Mouse (Mus musculus): ENCODE data around the gene Aoah. TPM values are rescaled to one million over a fixed set of nuclear protein-coding genes. Genes with fewer than 3 reads are reported as not detected.
A peak's percentile ranks its signal among the peaks of the same experiment; 100 is the strongest.

The Aoah gene
- polyA plus RNA-seq, 1 experiment from 2014 or later, result 2.5 TPM

GRCm38 (mm10) chr13:20816385-20816784 lies 22.5 kb downstream of the Aoah start:
- H3K36me3 ChIP-seq (replicated peaks; ENCODE audit: insufficient read depth, low read length), result no peaks in the 10 kb centered on the region

GRCm38 (mm10) chr13:20820712-20821328 lies 26.9 kb downstream of the Aoah start:
- Histone ChIP-seq H3K27me3 (ENCODE audit: insufficient read depth, low read length) (no peaks in the 10 kb centered on the region), H3K4me2 (ENCODE audit: low read depth, low read length) (no peak overlapping the region), H3K4me1 (ENCODE audit: insufficient read depth) (no peaks in the 10 kb centered on the region), H3K4me3 (ENCODE audit: low read depth, low read length) (no peak overlapping the region), H3K9ac (replicated peaks) (no peak overlapping the region), H3K27ac (ENCODE audit: low read depth) (no peak overlapping the region), H3K9me3 (ENCODE audit: low read length) (no peaks in the 10 kb centered on the region), H3K36me3 (replicated peaks; ENCODE audit: insufficient read depth, low read length) (no peaks in the 10 kb centered on the region)
- 69% methylated on average over 2 of the region's 2 CpGs for WGBS (ENCODE audit: insufficient replicate concordance)
- ATAC-seq (no peak), DNase-seq (no peak)
- TF ChIP-seq CTCF (IDR thresholded peaks at IDR 0.05; ENCODE audit: low read depth), result no peak
- TF ChIP-seq EP300 (IDR thresholded peaks at IDR 0.05; ENCODE audit: low read depth), result no peak

More at GRCm38 (mm10) chr13:20816385-20816784, 22.5 kb downstream of the Aoah start:
- Histone ChIP-seq H3K4me3 (ENCODE audit: low read depth, low read length) (no peak overlapping the region), H3K9me3 (ENCODE audit: low read length) (no peaks in the 10 kb centered on the region), H3K27ac (ENCODE audit: low read depth) (no peak overlapping the region), H3K9ac (replicated peaks) (no peak overlapping the region), H3K4me2 (ENCODE audit: low read depth, low read length) (no peak overlapping the region), H3K4me1 (ENCODE audit: insufficient read depth) (no peaks in the 10 kb centered on the region), H3K27me3 (ENCODE audit: insufficient read depth, low read length) (no peaks in the 10 kb centered on the region)
- no peak for DNase-seq
- no peak for ATAC-seq
- TF ChIP-seq CTCF (IDR thresholded peaks at IDR 0.05; ENCODE audit: low read depth) (0 out of 2 replicates have a peak, but pooled peaks have one; percentile 10), EP300 (IDR thresholded peaks at IDR 0.05; ENCODE audit: low read depth) (no peak)
- 52% methylated on average over 1 of the region's 1 CpGs for WGBS (ENCODE audit: insufficient replicate concordance)

- Histone ChIP-seq H3K27me3 (ENCODE audit: insufficient read depth, low read length) (no peaks in the 10 kb centered on the region), H3K36me3 (replicated peaks; ENCODE audit: insufficient read depth, low read length) (no peaks in the 10 kb centered on the region), H3K4me2 (ENCODE audit: low read depth, low read length) (no peak overlapping the region), H3K4me3 (ENCODE audit: low read depth, low read length) (no peak overlapping the region), H3K9ac (replicated peaks) (no peak overlapping the region), H3K4me1 (ENCODE audit: insufficient read depth) (no peaks in the 10 kb centered on the region), H3K27ac (ENCODE audit: low read depth) (no peak overlapping the region), H3K9me3 (ENCODE audit: low read length) (no peaks in the 10 kb centered on the region)
- no peak for TF ChIP-seq EP300 (IDR thresholded peaks at IDR 0.05; ENCODE audit: low read depth)
- no peak for TF ChIP-seq CTCF (IDR thresholded peaks at IDR 0.05; ENCODE audit: low read depth)
- no peak for ATAC-seq
- WGBS (ENCODE audit: insufficient replicate concordance), result 73% methylated on average over 2 of the region's 2 CpGs
- no peak for DNase-seq
These were observed 34.8 kb downstream of the Aoah start for GRCm38 (mm10) chr13:20828728-20829127.

GRCm38 (mm10) chr13:20829181-20829900 lies 35.4 kb downstream of the Aoah start:
- DNase-seq, result no peak

GRCm38 (mm10) chr13:20855893-20856292 lies 62.0 kb downstream of the Aoah start:
- WGBS (ENCODE audit: insufficient replicate concordance), result 55% methylated on average over 3 of the region's 3 CpGs
- Histone ChIP-seq H3K27me3 (ENCODE audit: insufficient read depth, low read length) (no peaks in the 10 kb centered on the region), H3K9ac (replicated peaks) (no peak overlapping the region), H3K9me3 (ENCODE audit: low read length) (no peaks in the 10 kb centered on the region), H3K4me1 (ENCODE audit: insufficient read depth) (no peaks in the 10 kb centered on the region), H3K27ac (ENCODE audit: low read depth) (no peak overlapping the region), H3K4me2 (ENCODE audit: low read depth, low read length) (no peak overlapping the region), H3K4me3 (ENCODE audit: low read depth, low read length) (no peak overlapping the region), H3K36me3 (replicated peaks; ENCODE audit: insufficient read depth, low read length) (no peaks in the 10 kb centered on the region)
- no peak for TF ChIP-seq CTCF (IDR thresholded peaks at IDR 0.05; ENCODE audit: low read depth)
- ATAC-seq, result no peak
- no peak for DNase-seq

More at GRCm38 (mm10) chr13:20829181-20829900, 35.4 kb downstream of the Aoah start:
- no peaks in the 10 kb centered on the region for H3K9me3 ChIP-seq (ENCODE audit: low read length)
- H3K4me3 ChIP-seq (ENCODE audit: low read depth, low read length), result no peak overlapping the region
- no peak overlapping the region for H3K27ac ChIP-seq (ENCODE audit: low read depth)
- H3K4me1 ChIP-seq (ENCODE audit: insufficient read depth), result no peaks in the 10 kb centered on the region
- ATAC-seq, result no peak
- 68% methylated on average over 9 of the region's 9 CpGs for WGBS (ENCODE audit: insufficient replicate concordance)
- H3K4me2 ChIP-seq (ENCODE audit: low read depth, low read length), result no peak overlapping the region
- no peaks in the 10 kb centered on the region for H3K36me3 ChIP-seq (replicated peaks; ENCODE audit: insufficient read depth, low read length)
- H3K9ac ChIP-seq (replicated peaks), result no peak overlapping the region
- H3K27me3 ChIP-seq (ENCODE audit: insufficient read depth, low read length), result no peaks in the 10 kb centered on the region
- no peak for TF ChIP-seq EP300 (IDR thresholded peaks at IDR 0.05; ENCODE audit: low read depth)
- no peak for TF ChIP-seq CTCF (IDR thresholded peaks at IDR 0.05; ENCODE audit: low read depth)

GRCm38 (mm10) chr13:20899372-20899771 lies 105.5 kb downstream of the Aoah start:
- no peaks in the 10 kb centered on the region for H3K36me3 ChIP-seq (replicated peaks; ENCODE audit: insufficient read depth, low read length)
- no peak overlapping the region for H3K4me2 ChIP-seq (ENCODE audit: low read depth, low read length)
- 30% methylated on average over 1 of the region's 1 CpGs for WGBS (ENCODE audit: insufficient replicate concordance)

More at GRCm38 (mm10) chr13:20899372-20899771, 105.5 kb downstream of the Aoah start:
- Histone ChIP-seq H3K4me1 (ENCODE audit: insufficient read depth) (no peaks in the 10 kb centered on the region), H3K27ac (ENCODE audit: low read depth) (no peak overlapping the region), H3K27me3 (ENCODE audit: insufficient read depth, low read length) (no peaks in the 10 kb centered on the region), H3K9me3 (ENCODE audit: low read length) (no peaks in the 10 kb centered on the region), H3K9ac (replicated peaks) (no peak overlapping the region), H3K4me3 (ENCODE audit: low read depth, low read length) (no peak overlapping the region)
- ATAC-seq (no peak), DNase-seq (no peak)
- TF ChIP-seq CTCF (IDR thresholded peaks at IDR 0.05; ENCODE audit: low read depth) (no peak), EP300 (IDR thresholded peaks at IDR 0.05; ENCODE audit: low read depth) (no peak)
